Mouse (Mus musculus): Measurements from ENCODE around the gene Cd37.

DNA sequence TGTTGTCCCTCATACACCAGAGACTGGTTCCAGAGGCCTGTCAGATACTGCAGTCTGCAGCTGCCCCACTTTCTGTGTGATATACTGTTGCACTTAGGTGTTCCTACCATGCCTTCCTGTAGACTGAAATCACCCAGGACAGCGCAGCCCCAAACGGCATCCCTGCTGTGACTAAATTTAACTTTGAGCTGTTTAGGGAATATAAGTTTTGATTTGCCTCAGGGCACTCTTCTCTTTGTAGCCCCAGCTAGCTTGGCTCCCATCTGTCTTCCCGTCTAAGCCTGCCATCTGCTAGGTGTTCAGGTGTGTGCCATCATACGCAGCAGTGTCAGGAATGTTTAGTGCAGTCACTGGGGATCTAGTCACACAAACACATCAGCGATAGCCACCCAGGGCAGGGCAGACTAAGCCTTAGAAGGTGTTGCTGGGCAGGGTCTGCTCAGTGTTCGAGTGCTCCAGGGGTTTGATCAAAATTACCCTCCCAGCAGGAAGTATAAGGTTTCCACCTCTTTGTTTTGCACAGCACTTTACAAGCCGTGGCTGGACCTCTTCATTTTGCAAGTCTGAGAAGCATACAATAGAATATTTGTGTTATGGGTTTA is 24.2 kb upstream of the Cd37 start:
- TF ChIP-seq CTCF (IDR thresholded peaks at IDR 0.05; ENCODE audit: borderline replicate concordance, control insufficient read depth, extremely low read depth, insufficient read depth, low read length, poor library complexity), result no peak
- TF ChIP-seq POLR2A (IDR thresholded peaks at IDR 0.05; ENCODE audit: control insufficient read depth, extremely low read depth, insufficient read depth, low read length, poor library complexity), result no peak
